Mouse (Mus musculus) left cerebral cortex, postnatal 14 days (tissue): ENCODE results near the gene Rasgef1c. TPM values are rescaled to one million over a fixed set of nuclear protein-coding genes. Genes with fewer than 3 reads are reported as not detected.

Experiments used
- DNase-seq, 2 experiments: peaks; one replicate each; pipeline ENCODE4 v3.0.0; 2021 to 2022; ENCODE audit warnings: low spot score in 2 of 2, mixed read lengths in 1 of 2
- intact Hi-C: fragments of 180-260 bp; cut with DNase I; formaldehyde crosslinking; loops from one replicate; pipeline ENCODE4 v1.15.1; 2025
- total RNA-seq, 2 experiments: library from RNA; stranded (reverse); gene quantifications; 2 replicates each; pipeline ENCODE4 v1.2.3; 2021

Gene Rasgef1c
- total RNA-seq, 2 experiments from 2014 or later: 27.0 to 32.1 TPM

GRCm38 (mm10) chr11:49918521-49919180 lies 17.0 kb downstream of the Rasgef1c start:
- DNase-seq: no peak
- intact Hi-C loops: no loop called here

GRCm38 (mm10) chr11:49919304-49919703 lies 17.7 kb downstream of the Rasgef1c start:
- intact Hi-C loops: no loop called here
- DNase-seq: no peak

GRCm38 (mm10) chr11:49923539-49923938 lies 21.9 kb downstream of the Rasgef1c start:
- no peak for DNase-seq
- intact Hi-C loops: no loop called here

DNA sequence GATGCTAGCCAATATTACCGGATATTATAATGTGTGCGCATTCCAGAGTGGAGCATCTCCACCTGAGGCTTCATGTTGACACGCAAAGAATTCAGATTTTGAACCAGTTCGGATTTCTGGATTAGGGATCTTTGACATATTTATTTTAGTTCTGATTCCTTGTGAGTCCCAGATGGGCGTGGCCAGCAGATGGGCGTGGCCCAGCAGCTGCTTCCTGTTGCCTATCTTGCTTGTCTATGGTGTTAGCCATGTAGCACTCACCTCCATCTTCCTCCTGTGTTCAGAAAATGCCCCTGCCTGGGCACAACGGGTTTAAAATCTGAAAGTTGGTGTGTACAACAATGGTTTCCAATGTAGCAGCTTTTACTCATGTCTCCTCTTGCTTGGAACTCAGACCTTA lies 24.5 kb downstream of the Rasgef1c start:
- DNase-seq: no peak
- intact Hi-C loops: no loop called here

GRCm38 (mm10) chr11:49927169-49927568 lies 25.5 kb downstream of the Rasgef1c start:
- intact Hi-C loops: no loop called here

GRCm38 (mm10) chr11:49927670-49928069 lies 26.0 kb downstream of the Rasgef1c start:
- intact Hi-C loops: no loop called here
- DNase-seq: no peak

More at GRCm38 (mm10) chr11:49927169-49927568, 25.5 kb downstream of the Rasgef1c start:
- DNase-seq: peak; percentile 52 to 61

- no peak for DNase-seq
Measured at GRCm38 (mm10) chr11:49931037-49931625, 29.5 kb downstream of the Rasgef1c start.

GRCm38 (mm10) chr11:49931853-49932252 lies 30.2 kb downstream of the Rasgef1c start:
- intact Hi-C loops: no loop called here
- no peak for DNase-seq

More at GRCm38 (mm10) chr11:49931037-49931625, 29.5 kb downstream of the Rasgef1c start:
- intact Hi-C loops: no loop called here

- no peak for DNase-seq
- intact Hi-C loops: no loop called here
Measured at GRCm38 (mm10) chr11:49933811-49934210, 32.2 kb downstream of the Rasgef1c start.

DNA sequence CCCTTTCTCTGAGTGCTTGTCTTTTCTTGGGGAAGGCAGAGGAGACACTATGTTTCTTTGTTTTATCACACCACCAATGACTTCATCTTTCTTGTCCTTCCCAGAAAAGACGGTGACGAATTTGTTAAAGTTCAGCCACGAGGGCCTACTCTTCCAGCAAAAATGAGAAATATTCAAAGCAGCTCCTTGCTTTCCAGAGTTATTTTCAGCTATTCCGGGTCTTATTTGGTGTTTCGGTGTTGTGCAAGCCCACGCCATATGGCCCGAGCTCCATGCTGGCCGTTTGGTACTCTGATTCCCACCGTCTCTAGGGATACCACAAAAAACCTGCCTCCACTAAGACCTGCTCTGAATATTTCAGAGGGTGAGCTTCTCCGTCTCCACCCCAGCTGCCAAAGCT lies 32.7 kb downstream of the Rasgef1c start:
- DNase-seq: peak in 1 of 2 experiments; percentile 80
- intact Hi-C loops: no loop called here

DNA sequence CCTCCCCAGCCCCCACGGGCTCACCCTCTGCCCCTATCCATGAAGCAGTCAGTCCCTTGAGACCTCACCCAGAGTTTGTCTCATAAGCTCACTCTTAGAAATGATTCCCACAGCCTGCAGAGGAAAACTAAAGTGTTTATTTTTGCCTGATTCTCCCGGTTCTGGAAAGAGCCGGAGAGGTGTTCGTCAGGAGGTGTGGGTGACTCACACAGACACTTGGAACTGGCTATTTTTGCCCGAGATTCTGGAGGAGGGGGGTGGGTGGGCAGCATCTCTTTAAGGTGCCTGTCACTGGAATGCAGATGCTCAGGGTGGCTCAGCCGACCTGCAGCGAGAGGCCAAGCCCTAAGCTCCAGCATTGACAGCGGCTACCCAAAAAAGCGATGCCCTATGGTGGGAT lies 34.8 kb downstream of the Rasgef1c start:
- no peak for DNase-seq

GRCm38 (mm10) chr11:49937779-49938178 lies 36.1 kb downstream of the Rasgef1c start:
- no peak for DNase-seq
- intact Hi-C loops: no loop called here

More for the DNA sequence above, 34.8 kb downstream of the Rasgef1c start:
- intact Hi-C loops: no loop called here

DNA sequence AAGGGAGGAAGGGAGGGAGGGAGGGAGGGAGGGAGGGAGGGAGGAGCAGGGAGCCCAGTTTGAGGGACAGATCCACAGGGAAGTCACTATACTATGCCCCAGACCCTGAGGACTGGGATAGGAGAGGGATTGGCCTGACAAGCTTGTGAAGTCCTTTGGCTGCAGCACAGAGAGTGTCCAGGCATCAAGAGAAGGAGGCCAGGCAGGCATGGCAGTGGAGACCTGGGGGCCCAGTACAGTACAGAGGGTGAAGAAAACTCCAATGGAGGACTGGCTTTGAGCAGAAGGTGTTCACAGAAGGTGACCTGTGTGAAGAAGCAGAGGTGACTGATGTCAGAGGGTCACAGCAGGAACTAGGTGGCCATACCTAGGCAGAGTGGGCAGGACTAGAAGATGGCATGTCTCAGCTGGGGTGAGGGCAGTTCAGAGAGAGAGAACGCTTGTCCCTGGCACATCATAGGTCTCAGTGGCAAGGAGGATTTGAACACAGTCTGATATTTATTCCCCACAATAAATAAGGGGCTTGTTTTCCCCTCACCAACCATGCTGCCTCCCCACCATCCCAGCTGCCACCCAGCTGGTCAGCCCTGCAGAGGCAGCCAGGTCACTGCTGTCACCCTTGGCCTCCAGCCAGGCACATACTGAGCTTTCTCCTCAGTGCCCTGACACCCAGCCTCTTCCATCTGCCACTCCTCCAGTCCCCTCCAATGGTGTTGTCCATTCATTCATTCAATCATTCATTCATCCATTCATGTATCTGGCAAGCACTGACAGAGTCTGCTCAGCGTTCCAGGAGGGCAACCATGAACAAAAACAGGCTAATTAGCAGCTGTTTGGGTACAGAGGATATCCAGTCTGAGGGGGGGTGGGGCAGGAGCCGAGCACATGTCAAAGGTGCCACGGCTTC lies 36.9 kb downstream of the Rasgef1c start:
- intact Hi-C loops: no loop called here

GRCm38 (mm10) chr11:49942841-49943240 lies 41.2 kb downstream of the Rasgef1c start:
- no peak for DNase-seq
- intact Hi-C loops: no loop called here

More for the DNA sequence above, 36.9 kb downstream of the Rasgef1c start:
- DNase-seq: peak; percentile 66 to 87

DNA sequence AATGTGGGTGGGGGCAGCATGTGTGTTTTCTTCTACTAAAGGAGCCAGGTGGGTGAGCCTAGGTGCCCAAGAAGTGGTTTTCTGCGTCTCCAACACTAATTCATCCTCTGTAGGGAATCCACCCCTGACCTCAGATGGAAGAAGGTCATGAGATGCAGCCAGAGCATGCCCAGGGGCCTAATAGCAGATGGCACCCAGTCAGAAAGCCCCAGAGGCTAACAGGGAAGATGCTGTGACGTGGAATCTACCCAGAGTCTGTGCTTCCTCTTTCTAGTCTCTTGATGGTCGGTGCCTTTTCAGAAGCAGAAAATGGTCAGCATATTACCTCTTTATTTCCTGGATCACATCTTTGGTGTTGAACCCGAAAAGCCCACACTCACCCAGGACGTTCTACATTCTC lies 42.3 kb downstream of the Rasgef1c start:
- DNase-seq: no peak
- intact Hi-C loops: no loop called here

DNA sequence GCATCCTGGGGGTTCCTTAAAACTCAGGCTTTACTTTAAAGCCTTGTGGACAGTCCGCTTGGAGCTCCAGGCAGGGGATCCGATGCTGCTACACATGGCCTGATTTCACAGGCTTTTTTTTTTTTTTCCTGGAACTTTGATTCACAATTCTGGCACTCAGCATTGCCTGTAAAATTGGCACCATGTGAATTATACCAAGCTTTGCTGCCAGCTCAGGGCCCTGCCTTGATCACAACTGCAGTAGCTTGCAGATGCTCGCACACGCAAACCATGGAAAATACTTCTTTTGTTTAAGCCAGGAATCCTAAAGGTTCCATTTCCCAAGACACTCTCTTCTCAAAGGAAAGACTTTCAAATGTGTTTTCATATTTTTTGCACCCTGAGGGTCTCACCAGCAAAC lies 44.1 kb downstream of the Rasgef1c start:
- DNase-seq: no peak
- intact Hi-C loops: no loop called here

- DNase-seq: peak in 1 of 2 experiments; percentile 67
Measured at GRCm38 (mm10) chr11:49949839-49950238, 48.2 kb downstream of the Rasgef1c start.

DNA sequence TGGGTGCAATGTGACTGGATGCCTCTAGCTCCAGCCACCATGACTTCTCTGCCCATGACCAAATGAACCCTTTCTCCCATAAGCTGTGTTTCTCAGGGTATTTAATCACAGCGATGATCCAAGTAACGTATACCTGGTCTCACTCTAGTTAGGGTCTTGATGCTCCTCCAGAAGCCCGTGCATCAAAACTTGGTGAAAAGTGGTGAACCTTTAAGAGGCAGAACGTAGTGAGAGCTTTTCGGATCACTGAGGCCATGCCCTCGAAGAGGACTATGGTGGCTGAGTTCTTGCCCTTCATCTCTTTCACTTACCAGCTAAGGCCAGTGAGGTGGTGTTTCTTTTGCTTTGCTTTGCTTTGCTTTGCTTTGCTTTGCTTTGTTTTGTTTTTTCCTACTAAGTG lies 52.0 kb downstream of the Rasgef1c start:
- DNase-seq: no peak
- intact Hi-C loops: no loop called here

More at GRCm38 (mm10) chr11:49949839-49950238, 48.2 kb downstream of the Rasgef1c start:
- intact Hi-C loops: no loop called here

DNA sequence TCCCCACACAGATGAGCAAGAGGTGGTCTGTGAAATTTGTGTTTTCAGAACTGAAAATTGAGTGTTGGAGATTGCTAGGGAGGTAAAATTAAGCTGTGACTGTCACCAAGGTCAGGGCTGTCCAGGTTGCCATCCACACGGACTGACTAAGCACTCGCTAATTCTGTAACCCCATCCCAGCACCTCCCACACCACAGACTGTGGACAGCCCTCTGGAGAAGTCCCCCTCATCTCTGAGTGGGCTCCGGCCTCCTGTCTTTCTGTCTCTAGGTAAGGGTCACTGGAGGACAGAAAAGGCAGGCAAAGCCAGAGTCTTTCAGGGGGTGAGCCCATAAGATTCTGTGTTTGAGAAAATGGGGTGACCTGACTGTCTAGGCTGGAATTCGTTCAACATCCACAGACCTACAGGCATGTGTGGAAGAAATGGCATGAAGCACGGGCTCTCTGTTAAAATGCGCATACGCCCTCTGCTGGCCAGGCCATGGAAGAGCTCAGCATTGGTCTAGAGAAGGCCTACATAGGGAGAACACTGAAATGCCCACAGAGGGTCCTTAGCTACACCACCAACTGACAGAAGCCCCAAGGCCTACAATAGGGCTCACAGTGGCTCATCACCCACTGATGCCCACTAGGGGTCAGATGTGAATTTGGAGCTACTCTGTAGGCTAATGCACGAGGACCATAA lies 54.1 kb downstream of the Rasgef1c start:
- DNase-seq: peak; percentile 84 to 86
- intact Hi-C loops: loop anchor here (5.0 kb wide), 1 partner anchor 53 kb away; the partner anchor contains the start of gene Rasgef1c
